Mouse (Mus musculus) heart, adult 2 months (tissue): Measurements from ENCODE around the gene Hic1.

ENCODE experiments used
- CTCF ChIP-seq: fragments of 200-600 bp; IDR thresholded peaks from 2 replicates; pipeline ENCODE4 v1.8.1; 2022; ENCODE audit warnings: antibody characterized with exemption, mild to moderate bottlenecking, moderate library complexity
- POLR2A ChIP-seq: fragments of 200-500 bp; IDR thresholded peaks from 2 replicates; pipeline ENCODE4 v1.6.1; 2011; ENCODE audit warnings: mild to moderate bottlenecking, low read depth, low read length, control low read depth; ENCODE audit not compliant: insufficient read depth

DNA sequence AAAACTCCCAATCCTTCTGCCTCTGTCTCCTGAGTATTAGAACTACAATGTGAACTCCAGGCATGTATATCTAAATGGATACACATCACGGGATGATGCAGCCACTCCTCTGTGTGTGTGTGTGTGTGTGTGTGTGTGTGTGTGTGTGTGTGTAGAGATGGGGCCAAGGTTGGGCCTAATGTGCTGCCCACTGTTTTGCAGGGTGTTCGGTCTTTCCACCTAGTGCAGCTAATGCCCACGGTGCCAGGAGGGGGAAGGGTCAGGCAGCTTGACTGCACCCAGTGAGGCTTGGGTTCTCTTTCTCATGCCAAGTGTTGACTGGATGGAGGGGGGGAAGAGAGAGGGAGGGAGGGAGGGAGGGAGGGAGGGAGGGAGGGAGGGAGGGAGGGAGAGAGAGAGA is 43.6 kb upstream of the Hic1 start:
- TF ChIP-seq CTCF: no peak
- no peak for TF ChIP-seq POLR2A
